Mouse (Mus musculus) stomach, embryonic 14.5 days (tissue): ENCODE data around the gene Bag3. TPM values are rescaled to one million over a fixed set of nuclear protein-coding genes. Genes with fewer than 3 reads are reported as not detected.
A peak's percentile ranks its signal among the peaks of the same experiment; 100 is the strongest.

Experiments
- ATAC-seq: fragments of 200-750 bp; cut with Nextera tagmentation; 2 replicates; pipeline ENCODE4 v1.8.0; 2017; ENCODE audit warnings: low read depth, moderate TSS enrichment; ENCODE audit not compliant: insufficient number of reproducible peaks, insufficient read depth, low FRiP score
- H3K27ac ChIP-seq: fragments of 300-500 bp; sonication (generic); 2 replicates; pipeline ENCODE4 v1.5.1; 2014; ENCODE audit warnings: mild to moderate bottlenecking, low read length, moderate library complexity, mixed read lengths
- H3K27me3 ChIP-seq: fragments of 300-500 bp; sonication (generic); 2 replicates; pipeline ENCODE4 v1.6.1; 2014; ENCODE audit warnings: low read length, control low read depth, mixed read lengths; ENCODE audit not compliant: control insufficient read depth, insufficient read depth
- H3K36me3 ChIP-seq: fragments of 300-500 bp; sonication (generic); 2 replicates; pipeline ENCODE4 v1.6.1; 2014; ENCODE audit warnings: mild to moderate bottlenecking, control low read depth, low read length, moderate library complexity, mixed read lengths; ENCODE audit not compliant: control insufficient read depth, insufficient read depth
- H3K4me1 ChIP-seq: fragments of 300-500 bp; sonication (generic); 2 replicates; pipeline ENCODE4 v1.6.1; 2014; ENCODE audit warnings: low read length, control low read depth, mixed read lengths; ENCODE audit not compliant: control insufficient read depth, insufficient read depth
- H3K4me2 ChIP-seq: fragments of 300-500 bp; sonication (generic); replicated peaks from 2 replicates; pipeline ENCODE4 v1.6.1; 2014; ENCODE audit warnings: low read depth, low read length, control low read depth
- H3K4me3 ChIP-seq: fragments of 300-500 bp; sonication (generic); 2 replicates; pipeline ENCODE4 v1.5.1; 2014; ENCODE audit warnings: low read depth, low read length, control low read depth
- H3K9ac ChIP-seq: fragments of 300-500 bp; sonication (generic); replicated peaks from 2 replicates; pipeline ENCODE4 v1.6.1; 2014; ENCODE audit warnings: low read depth, mild to moderate bottlenecking, control low read depth, low read length, moderate library complexity, mixed read lengths
- H3K9me3 ChIP-seq: fragments of 300-500 bp; sonication (generic); 2 replicates; pipeline ENCODE4 v1.6.1; 2016; ENCODE audit warnings: low read depth, low read length, control low read depth; ENCODE audit not compliant: control insufficient read depth
- whole genome bisulfite sequencing: fragments of 180-500 bp; shearing (Covaris S2); extraction: QIAGEN DNeasy Blood & Tissue Kit; methylation state at CpG from one replicate; pipeline ENCODE4 v1.1.7; 2014; 5-methylcytosine and 5-hydroxymethylcytosine counted together
- polyA plus RNA-seq: library from polyadenylated mRNA; unstranded; fragments of >200 nt; fragmentation: Nextera tagmentation; extraction: Ambion mirVana; gene quantifications from 2 replicates; pipeline ENCODE4 v1.2.1, GENCODE M21; 2014

Gene Bag3
- polyA plus RNA-seq, 1 experiment from 2014 or later: 18.1 TPM

- H3K4me2 ChIP-seq: no peak overlapping the region; the same call in 1 of the 2 replicates
- H3K9ac ChIP-seq: no peak overlapping the region
- H3K27ac ChIP-seq: peak overlapping the region; percentile 66
- H3K36me3 ChIP-seq: no peaks in the 10 kb centered on the region
- WGBS: 25% methylated on average over 11 of the region's 11 CpGs
- no peak for ATAC-seq
- no peak overlapping the region for H3K4me3 ChIP-seq
- no peaks in the 10 kb centered on the region for H3K27me3 ChIP-seq
- peaks cover 64% of the 10 kb centered on the region for H3K4me1 ChIP-seq
- H3K9me3 ChIP-seq: no peaks in the 10 kb centered on the region
Observed at GRCm38 (mm10) chr7:128531031-128531430, 7.6 kb downstream of the Bag3 start.

GRCm38 (mm10) chr7:128531929-128532328, 8.5 kb downstream of the Bag3 start:
- Histone ChIP-seq H3K4me2 (no peak overlapping the region), H3K4me3 (no peak overlapping the region), H3K27me3 (no peaks in the 10 kb centered on the region), H3K9ac (no peak overlapping the region), H3K27ac (peak overlapping the region; percentile 66; the same call in 1 of the 2 replicates), H3K36me3 (no peaks in the 10 kb centered on the region), H3K9me3 (no peaks in the 10 kb centered on the region), H3K4me1 (peaks cover 67% of the 10 kb centered on the region)
- 32% methylated on average over 6 of the region's 6 CpGs for WGBS
- no peak for ATAC-seq

GRCm38 (mm10) chr7:128532441-128533166, 9.2 kb downstream of the Bag3 start:
- WGBS: 69% methylated on average over 6 of the region's 6 CpGs
- Histone ChIP-seq H3K9me3 (no peaks in the 10 kb centered on the region), H3K4me1 (peaks cover 70% of the 10 kb centered on the region), H3K27ac (peak overlapping the region; percentile 59; the same call in 1 of the 2 replicates), H3K9ac (no peak overlapping the region), H3K4me3 (no peak overlapping the region), H3K36me3 (no peaks in the 10 kb centered on the region), H3K4me2 (no peak overlapping the region), H3K27me3 (no peaks in the 10 kb centered on the region)
- no peak for ATAC-seq

GRCm38 (mm10) chr7:128534984-128535491, 11.6 kb downstream of the Bag3 start:
- no peaks in the 10 kb centered on the region; the same call in 1 of the 2 replicates for H3K36me3 ChIP-seq
- 49% methylated on average over 5 of the region's 5 CpGs for WGBS
- H3K4me1 ChIP-seq: peaks cover 59% of the 10 kb centered on the region
- no peak overlapping the region for H3K4me3 ChIP-seq
- no peak for ATAC-seq
- H3K9me3 ChIP-seq: no peaks in the 10 kb centered on the region
- H3K27ac ChIP-seq: no peak overlapping the region
- H3K4me2 ChIP-seq: no peak overlapping the region
- no peaks in the 10 kb centered on the region for H3K27me3 ChIP-seq
- H3K9ac ChIP-seq: no peak overlapping the region

- H3K4me3 ChIP-seq: no peak overlapping the region
- no peak overlapping the region for H3K4me2 ChIP-seq
- H3K9me3 ChIP-seq: no peaks in the 10 kb centered on the region
- no peak overlapping the region for H3K9ac ChIP-seq
- H3K4me1 ChIP-seq: peaks cover 51% of the 10 kb centered on the region
- no peak for ATAC-seq
- peaks cover 4% of the 10 kb centered on the region; the same call in 1 of the 2 replicates for H3K36me3 ChIP-seq
- H3K27ac ChIP-seq: no peak overlapping the region
- no peaks in the 10 kb centered on the region for H3K27me3 ChIP-seq
- 32% methylated on average over 3 of the region's 3 CpGs for WGBS
Observed at GRCm38 (mm10) chr7:128536074-128536473, 12.7 kb downstream of the Bag3 start.

GRCm38 (mm10) chr7:128537676-128538075, 14.3 kb downstream of the Bag3 start:
- no peak overlapping the region for H3K4me2 ChIP-seq
- peaks cover 39% of the 10 kb centered on the region for H3K4me1 ChIP-seq
- H3K36me3 ChIP-seq: peaks cover 13% of the 10 kb centered on the region; the same call in 1 of the 2 replicates
- H3K27me3 ChIP-seq: no peaks in the 10 kb centered on the region
- no peaks in the 10 kb centered on the region for H3K9me3 ChIP-seq
- no peak overlapping the region for H3K4me3 ChIP-seq
- H3K9ac ChIP-seq: no peak overlapping the region
- ATAC-seq: no peak
- WGBS: 61% methylated on average over 4 of the region's 4 CpGs
- no peak overlapping the region for H3K27ac ChIP-seq

- Histone ChIP-seq H3K9me3 (no peaks in the 10 kb centered on the region), H3K27ac (no peak overlapping the region), H3K9ac (no peak overlapping the region), H3K27me3 (no peaks in the 10 kb centered on the region), H3K36me3 (peaks cover 16% of the 10 kb centered on the region; the same call in 1 of the 2 replicates), H3K4me1 (peaks cover 36% of the 10 kb centered on the region), H3K4me2 (no peak overlapping the region), H3K4me3 (no peak overlapping the region)
- 59% methylated on average over 4 of the region's 4 CpGs for WGBS
- ATAC-seq: no peak
Observed at GRCm38 (mm10) chr7:128538196-128538595, 14.8 kb downstream of the Bag3 start.

GRCm38 (mm10) chr7:128538769-128539168, 15.4 kb downstream of the Bag3 start:
- no peak for ATAC-seq
- H3K4me3 ChIP-seq: no peak overlapping the region
- no peaks in the 10 kb centered on the region for H3K9me3 ChIP-seq
- no peak overlapping the region for H3K4me2 ChIP-seq
- H3K9ac ChIP-seq: no peak overlapping the region
- H3K27ac ChIP-seq: no peak overlapping the region
- H3K36me3 ChIP-seq: peaks cover 19% of the 10 kb centered on the region; the same call in 1 of the 2 replicates
- 81% methylated on average over 5 of the region's 5 CpGs for WGBS
- peaks cover 36% of the 10 kb centered on the region for H3K4me1 ChIP-seq
- H3K27me3 ChIP-seq: no peaks in the 10 kb centered on the region
